Mouse (Mus musculus): ENCODE results near the gene Sh3bp5l. TPM values are rescaled to one million over a fixed set of nuclear protein-coding genes. Genes with fewer than 3 reads are reported as not detected.
A peak's percentile ranks its signal among the peaks of the same experiment; 100 is the strongest.

Gene Sh3bp5l
- total and polyA plus RNA-seq, 3 experiments, result 31.7 to 32.8 TPM; not detected in 1

DNA sequence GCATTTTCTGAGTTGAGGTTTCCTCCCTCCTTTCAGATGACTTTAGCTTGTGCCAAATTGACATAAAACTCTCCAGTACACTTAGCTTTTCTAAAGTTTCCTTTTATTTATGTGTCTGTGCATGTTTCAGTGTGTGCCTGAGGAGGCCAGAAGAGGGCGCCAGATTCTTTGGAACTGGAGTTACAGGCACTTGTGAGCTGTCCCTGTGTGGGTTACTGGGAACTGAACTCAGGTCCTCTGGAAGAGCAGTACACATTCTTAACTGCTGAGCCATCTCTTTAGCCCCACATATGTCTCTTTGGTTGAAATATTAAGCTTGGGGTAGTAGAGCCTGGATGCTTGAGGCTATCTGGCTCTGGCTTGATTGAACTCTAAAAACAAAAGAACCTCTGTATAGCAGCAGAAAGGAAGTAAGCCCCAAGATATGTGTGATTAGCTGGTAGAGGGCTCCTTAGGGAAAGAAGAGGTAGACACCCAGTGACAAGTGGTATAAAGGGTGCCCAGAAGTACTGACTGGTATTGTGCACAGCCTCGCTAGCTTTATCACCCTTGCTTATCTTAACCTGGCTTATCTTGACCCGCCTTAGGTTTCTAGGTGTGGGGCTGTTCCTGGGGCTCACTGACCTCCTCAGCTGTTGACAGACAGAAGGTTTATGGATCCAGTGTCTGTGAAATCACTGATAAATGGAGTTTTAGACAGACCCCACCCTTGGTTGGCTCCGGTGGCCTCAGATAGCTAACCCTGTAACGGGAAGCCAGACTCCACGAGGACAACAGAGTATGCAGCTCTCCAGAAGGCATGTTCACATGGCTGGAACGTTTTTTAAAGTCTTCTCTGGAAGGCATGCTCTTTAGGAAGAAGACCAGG lies 22.4 kb downstream of the Sh3bp5l start (continued):
- TF ChIP-seq ZMIZ1 (IDR thresholded peaks at IDR 0.05; ENCODE audit: low read depth, low read length) (peak; percentile 34; the same call in 1 of the 2 replicates), POLR2AphosphoS2 (IDR thresholded peaks at IDR 0.05; ENCODE audit: low read length) (0 out of 2 replicates have a peak, but pooled peaks have one; percentile 43), NELFE (IDR thresholded peaks at IDR 0.05; ENCODE audit: low read depth, low read length) (no peak), USF2 (IDR thresholded peaks at IDR 0.05; ENCODE audit: borderline replicate concordance in 1 of 2, insufficient read depth in 1 of 2, low read depth in 1 of 2, low read length in 2 of 2) (no peak), GATA1 (IDR thresholded peaks at IDR 0.05; ENCODE audit: low read depth, low read length) (peak; percentile 100), MYC (IDR thresholded peaks at IDR 0.05; ENCODE audit: low read depth, low read length) (peak; percentile 94), CHD1 (IDR thresholded peaks at IDR 0.05; ENCODE audit: low read depth, low read length) (no peak), ZKSCAN1 (IDR thresholded peaks at IDR 0.05; ENCODE audit: low read depth, low read length) (no peak), CHD2 (IDR thresholded peaks at IDR 0.05; ENCODE audit: low read length) (no peak; the same call in 1 of the 2 replicates), SIN3A (IDR thresholded peaks at IDR 0.05; ENCODE audit: low read length) (peak; percentile 94), MAX (IDR thresholded peaks at IDR 0.05; ENCODE audit: low read length) (peak; percentile 79), HCFC1 (IDR thresholded peaks at IDR 0.05; ENCODE audit: low read depth, low read length) (no peak; the same call in none of the 2 replicates), MEF2A (IDR thresholded peaks at IDR 0.05; ENCODE audit: extremely low read depth, insufficient replicate concordance, low read depth, low read length, poor library complexity, severe bottlenecking) (no peak), UBTF (IDR thresholded peaks at IDR 0.05; ENCODE audit: borderline replicate concordance, insufficient read depth, low read depth, low read length) (no peak), RAD21 (IDR thresholded peaks at IDR 0.05; ENCODE audit: low read depth, low read length) (peak; percentile 86), JUND (IDR thresholded peaks at IDR 0.05; ENCODE audit: low read depth, low read length) (no peak; the same call in none of the 2 replicates), E2F4 (IDR thresholded peaks at IDR 0.05; ENCODE audit: borderline replicate concordance, low read depth, low read length) (no peak), BHLHE40 (IDR thresholded peaks at IDR 0.05; ENCODE audit: borderline replicate concordance, low read depth, low read length) (peak; percentile 35), KAT2A (conservative IDR thresholded peaks at IDR 0.05; ENCODE audit: low read depth, low read length) (no peak), GABPA (IDR thresholded peaks at IDR 0.05; ENCODE audit: low read depth, low read length) (no peak), ZC3H11A (IDR thresholded peaks at IDR 0.05; ENCODE audit: low read depth, low read length) (peak; percentile 47), MYB (IDR thresholded peaks at IDR 0.05; ENCODE audit: low read depth, low read length) (peak; percentile 77), CTCF (IDR thresholded peaks at IDR 0.05 in 2 of 3, conservative IDR thresholded peaks at IDR 0.05 in 1 of 3; ENCODE audit: control insufficient read depth in 1 of 3, insufficient read depth in 1 of 3, low read depth in 2 of 3, low read length in 3 of 3, poor library complexity in 1 of 3, severe bottlenecking in 1 of 3) (peak; percentile 75 to 83 (median 79))
